Mouse (Mus musculus) stomach, postnatal 0 days (tissue): Measurements from ENCODE around the gene Nedd9. TPM values are rescaled to one million over a fixed set of nuclear protein-coding genes. Genes with fewer than 3 reads are reported as not detected.

ENCODE experiments used
- ATAC-seq: fragments of 200-750 bp; cut with Nextera tagmentation; 2 replicates; pipeline ENCODE4 v1.8.0; 2017; ENCODE audit not compliant: low FRiP score, low TSS enrichment
- DNase-seq: peaks from one replicate; pipeline ENCODE4 v3.0.0-alpha.2; 2016; ENCODE audit warnings: low spot score
- H3K27ac ChIP-seq: fragments of 300-500 bp; sonication (generic); replicated peaks from 2 replicates; pipeline ENCODE4 v1.5.1; 2014; ENCODE audit warnings: mild to moderate bottlenecking, control low read depth
- H3K27me3 ChIP-seq: fragments of 300-500 bp; sonication (generic); 2 replicates; pipeline ENCODE4 v1.6.1; 2014; ENCODE audit warnings: low read length; ENCODE audit not compliant: control insufficient read depth, insufficient read depth
- H3K36me3 ChIP-seq: fragments of 300-500 bp; sonication (generic); 2 replicates; pipeline ENCODE4 v1.6.1; 2014; ENCODE audit warnings: low read length, mixed read lengths; ENCODE audit not compliant: control insufficient read depth, insufficient read depth
- H3K4me1 ChIP-seq: fragments of 300-500 bp; sonication (generic); replicated peaks from 2 replicates; pipeline ENCODE4 v1.6.1; 2014; ENCODE audit warnings: antibody characterized with exemption; ENCODE audit not compliant: control insufficient read depth, insufficient read depth
- H3K4me2 ChIP-seq: fragments of 300-500 bp; sonication (generic); replicated peaks from 2 replicates; pipeline ENCODE4 v1.6.1; 2014; ENCODE audit warnings: low read depth, mild to moderate bottlenecking, control low read depth, moderate library complexity
- H3K4me3 ChIP-seq: fragments of 300-500 bp; sonication (generic); 2 replicates; pipeline ENCODE4 v1.5.1; 2014; ENCODE audit warnings: low read depth, low read length, control low read depth
- H3K9ac ChIP-seq: fragments of 300-500 bp; sonication (generic); 2 replicates; pipeline ENCODE4 v1.6.1; 2014; ENCODE audit warnings: mild to moderate bottlenecking, low read length, control low read depth, mixed read lengths
- H3K9me3 ChIP-seq: fragments of 300-500 bp; sonication (generic); 2 replicates; pipeline ENCODE4 v1.6.1; 2016; ENCODE audit warnings: low read length; ENCODE audit not compliant: control insufficient read depth
- CTCF ChIP-seq: IDR thresholded peaks from 2 replicates; pipeline ENCODE4 v1.5.1; 2016; ENCODE audit warnings: antibody characterized with exemption, low read depth, mild to moderate bottlenecking, moderate library complexity
- EP300 ChIP-seq: optimal IDR thresholded peaks from 2 replicates; pipeline ENCODE3; 2016; ENCODE audit warnings: antibody characterized with exemption
- WGBS: fragments of 180-500 bp; shearing (Covaris S2); extraction: QIAGEN DNeasy Blood & Tissue Kit; methylation state at CpG from one replicate; pipeline ENCODE4 v1.1.7; 2014; 5-methylcytosine and 5-hydroxymethylcytosine counted together
- polyA plus RNA-seq: library from polyadenylated mRNA; unstranded; fragments of >200 nt; fragmentation: Nextera tagmentation; extraction: Ambion mirVana; gene quantifications from 2 replicates; pipeline ENCODE4 v1.2.1, GENCODE M21; 2015

The Nedd9 gene
- polyA plus RNA-seq, 1 experiment from 2014 or later = 17.1 TPM

GRCm38 (mm10) chr13:41519792-41520191 is 32.6 kb upstream of the Nedd9 start:
- no peaks in the 10 kb centered on the region for H3K36me3 ChIP-seq
- H3K9me3 ChIP-seq = no peaks in the 10 kb centered on the region
- no peak overlapping the region for H3K9ac ChIP-seq
- H3K4me1 ChIP-seq = no peaks in the 10 kb centered on the region
- no peak for TF ChIP-seq EP300
- no peak for TF ChIP-seq CTCF
- H3K4me2 ChIP-seq = no peak overlapping the region
- WGBS = 65% methylated on average over 4 of the region's 4 CpGs
- peak; percentile 77 for ATAC-seq
- H3K4me3 ChIP-seq = no peak overlapping the region
- no peaks in the 10 kb centered on the region for H3K27me3 ChIP-seq
- no peak overlapping the region for H3K27ac ChIP-seq
- DNase-seq = no peak

- Histone ChIP-seq H3K36me3 (no peaks in the 10 kb centered on the region), H3K9me3 (no peaks in the 10 kb centered on the region), H3K27ac (no peak overlapping the region), H3K4me1 (no peaks in the 10 kb centered on the region), H3K27me3 (no peaks in the 10 kb centered on the region), H3K9ac (no peak overlapping the region), H3K4me2 (no peak overlapping the region), H3K4me3 (no peak overlapping the region)
- DNase-seq (no peak), ATAC-seq (peak; percentile 34; the same call in 1 of the 2 replicates)
- WGBS = 70% methylated on average over 4 of the region's 4 CpGs
- TF ChIP-seq EP300 (no peak), CTCF (no peak)
Measured at GRCm38 (mm10) chr13:41517193-41517592, 30.0 kb upstream of the Nedd9 start.

- Histone ChIP-seq H3K27me3 (no peaks in the 10 kb centered on the region), H3K4me1 (no peaks in the 10 kb centered on the region), H3K36me3 (no peaks in the 10 kb centered on the region), H3K27ac (no peak overlapping the region), H3K9me3 (no peaks in the 10 kb centered on the region), H3K4me2 (no peak overlapping the region), H3K9ac (no peak overlapping the region), H3K4me3 (no peak overlapping the region)
- DNase-seq (no peak), ATAC-seq (no peak)
- TF ChIP-seq CTCF (no peak), EP300 (no peak)
- 77% methylated on average over 4 of the region's 4 CpGs for WGBS
Measured at GRCm38 (mm10) chr13:41515749-41516148, 28.6 kb upstream of the Nedd9 start.

- ATAC-seq (no peak), DNase-seq (no peak)
Measured at GRCm38 (mm10) chr13:41514918-41515317, 27.8 kb upstream of the Nedd9 start.

GRCm38 (mm10) chr13:41513456-41513855 is 26.3 kb upstream of the Nedd9 start:
- no peaks in the 10 kb centered on the region for H3K27me3 ChIP-seq
- H3K4me1 ChIP-seq = no peaks in the 10 kb centered on the region
- no peak overlapping the region for H3K27ac ChIP-seq
- H3K4me2 ChIP-seq = no peak overlapping the region
- ATAC-seq (no peak), DNase-seq (no peak)
- TF ChIP-seq EP300 = no peak
- no peak for TF ChIP-seq CTCF
- no peaks in the 10 kb centered on the region for H3K9me3 ChIP-seq
- H3K9ac ChIP-seq = no peak overlapping the region
- WGBS = 80% methylated on average over 3 of the region's 3 CpGs
- no peak overlapping the region for H3K4me3 ChIP-seq
- no peaks in the 10 kb centered on the region for H3K36me3 ChIP-seq

More at GRCm38 (mm10) chr13:41514918-41515317, 27.8 kb upstream of the Nedd9 start:
- Histone ChIP-seq H3K4me2 (no peak overlapping the region), H3K9ac (no peak overlapping the region), H3K36me3 (no peaks in the 10 kb centered on the region), H3K27me3 (no peaks in the 10 kb centered on the region), H3K9me3 (no peaks in the 10 kb centered on the region), H3K4me1 (no peaks in the 10 kb centered on the region), H3K27ac (no peak overlapping the region), H3K4me3 (no peak overlapping the region)
- whole genome bisulfite sequencing = 73% methylated on average over 8 of the region's 8 CpGs
- TF ChIP-seq CTCF (no peak), EP300 (no peak)

- Histone ChIP-seq H3K27me3 (no peaks in the 10 kb centered on the region), H3K27ac (no peak overlapping the region), H3K9me3 (no peaks in the 10 kb centered on the region), H3K9ac (no peak overlapping the region), H3K36me3 (no peaks in the 10 kb centered on the region), H3K4me2 (no peak overlapping the region), H3K4me1 (no peaks in the 10 kb centered on the region), H3K4me3 (no peak overlapping the region)
- 55% methylated on average over 4 of the region's 4 CpGs for WGBS
- ATAC-seq (no peak), DNase-seq (no peak)
- no peak for TF ChIP-seq CTCF
- TF ChIP-seq EP300 = no peak
Measured at GRCm38 (mm10) chr13:41512243-41512642, 25.1 kb upstream of the Nedd9 start.
